In the genomic region with DNA sequence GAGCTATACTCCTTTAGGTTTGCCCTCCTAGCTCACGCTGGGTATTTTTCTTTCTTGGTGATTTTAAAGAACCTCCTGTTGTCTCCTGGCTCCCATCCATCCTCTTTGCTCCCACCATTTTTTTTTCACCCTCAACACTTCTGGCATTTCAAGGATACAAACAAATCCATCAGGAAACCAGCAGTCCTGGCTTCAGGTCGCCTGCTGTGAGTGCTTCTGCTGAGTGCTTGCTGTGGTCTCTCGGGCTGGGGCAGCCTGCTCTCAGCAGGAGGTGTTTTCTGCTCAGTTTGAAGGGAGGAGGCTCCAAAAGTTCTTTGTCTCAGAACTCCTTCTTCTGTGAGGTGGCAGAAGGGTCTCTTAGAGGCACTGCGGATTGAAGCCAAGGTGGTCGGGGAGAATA, we compare ENCODE assay signal across 26 mouse cellular contexts.
"Had no signal": no experiment of that assay in that cellular context is flagged by ENCODE, and none has a peak within 500 bp of the region (broad histone marks: within the 10 kb centered on the region; RNA-seq: fewer than 3 reads in every experiment).

No protein-coding gene starts in this region.

- H3K4me1 ChIP-seq: heart, embryonic 13.5 days; kidney, embryonic 15.5 days; limb, embryonic 13.5 days; limb, embryonic 15.5 days had no signal

- ATAC-seq: hindbrain, postnatal 0 days; intestine, embryonic 16.5 days had no signal

- H3K36me3 ChIP-seq: heart, embryonic 13.5 days; heart, embryonic 15.5 days; hindbrain, embryonic 13.5 days; hindbrain, embryonic 15.5 days; kidney, embryonic 15.5 days; limb, embryonic 13.5 days; limb, embryonic 15.5 days had no signal

- H3K9ac ChIP-seq: heart, embryonic 13.5 days; heart, embryonic 15.5 days; hindbrain, embryonic 13.5 days; hindbrain, embryonic 15.5 days; kidney, embryonic 15.5 days; limb, embryonic 13.5 days; limb, embryonic 15.5 days had no signal

- H3K9me3 ChIP-seq: heart, embryonic 13.5 days; heart, embryonic 15.5 days; hindbrain, embryonic 13.5 days; hindbrain, embryonic 15.5 days; kidney, embryonic 15.5 days; limb, embryonic 13.5 days; limb, embryonic 15.5 days had no signal

- H3K4me3 ChIP-seq: gastrocnemius, adult 2 months; heart, adult 2 months; heart, embryonic 13.5 days; heart, embryonic 15.5 days; hindbrain, embryonic 13.5 days; hindbrain, embryonic 15.5 days; kidney, embryonic 15.5 days; limb, embryonic 13.5 days; limb, embryonic 15.5 days had no signal

- H3K4me2 ChIP-seq: heart, embryonic 11.5 days; heart, embryonic 13.5 days; heart, embryonic 15.5 days; hindbrain, embryonic 13.5 days; hindbrain, embryonic 15.5 days; kidney, embryonic 15.5 days; limb, embryonic 13.5 days; limb, embryonic 15.5 days had no signal

- DNase-seq: gastrocnemius, adult 2 months; gastrocnemius, postnatal 14 days; gastrocnemius, postnatal 36 days; heart, adult 11 months; heart, adult 2 months; heart, postnatal 14 days; heart, postnatal 36 days; kidney, adult 11 months; kidney, adult 2 months; kidney, adult 9 months; kidney, postnatal 14 days; kidney, postnatal 36 days; layer of hippocampus, adult 9-11 months; layer of hippocampus, postnatal 36 days; left cerebral cortex, postnatal 4 days had no signal

- H3K27me3 ChIP-seq: heart, embryonic 15.5 days; hindbrain, embryonic 15.5 days; limb, embryonic 15.5 days had no signal

- H3K27ac ChIP-seq: gastrocnemius, adult 2 months; heart, adult 2 months; heart, embryonic 13.5 days; heart, embryonic 15.5 days; hindbrain, embryonic 13.5 days; hindbrain, embryonic 15.5 days; hindbrain, postnatal 0 days; kidney, embryonic 15.5 days; kidney, postnatal 0 days; limb, embryonic 13.5 days; limb, embryonic 15.5 days had no signal
